Mouse (Mus musculus) kidney, embryonic 16.5 days (tissue): ENCODE results near the gene Gm14819. TPM values are rescaled to one million over a fixed set of nuclear protein-coding genes. Genes with fewer than 3 reads are reported as not detected.
"Not testable (repeated sequence)": the region's sequence is repeated elsewhere in the genome, so short reads cannot be mapped to it uniquely, and the experiment has no call there.

Experiments
- ATAC-seq: fragments of 200-750 bp; cut with Nextera tagmentation; 2 replicates; pipeline ENCODE4 v1.8.0; 2017; ENCODE audit warnings: moderate TSS enrichment; ENCODE audit not compliant: low FRiP score, low TSS enrichment
- H3K27ac ChIP-seq: fragments of 300-500 bp; sonication (generic); 2 replicates; pipeline ENCODE4 v1.5.1; 2014; ENCODE audit warnings: low read length
- H3K27me3 ChIP-seq: fragments of 300-500 bp; sonication (generic); 2 replicates; pipeline ENCODE4 v1.6.1; 2014; ENCODE audit warnings: low read length, control low read depth, mixed read lengths; ENCODE audit not compliant: insufficient read depth
- H3K36me3 ChIP-seq: fragments of 300-500 bp; sonication (generic); 2 replicates; pipeline ENCODE4 v1.6.1; 2014; ENCODE audit warnings: low read length, control low read depth, mixed read lengths; ENCODE audit not compliant: insufficient read depth
- H3K4me1 ChIP-seq: fragments of 300-500 bp; sonication (generic); 2 replicates; pipeline ENCODE4 v1.6.1; 2014; ENCODE audit warnings: low read length, control low read depth, mixed read lengths; ENCODE audit not compliant: insufficient read depth
- H3K4me2 ChIP-seq: fragments of 300-500 bp; sonication (generic); replicated peaks from 2 replicates; pipeline ENCODE4 v1.6.1; 2014; ENCODE audit warnings: low read depth, low read length
- H3K4me3 ChIP-seq: fragments of 300-500 bp; sonication (generic); 2 replicates; pipeline ENCODE4 v1.5.1; 2014; ENCODE audit warnings: mild to moderate bottlenecking, low read length
- H3K9ac ChIP-seq: fragments of 300-500 bp; sonication (generic); replicated peaks from 2 replicates; pipeline ENCODE4 v1.6.1; 2014; ENCODE audit warnings: low read length
- H3K9me3 ChIP-seq: fragments of 300-500 bp; sonication (generic); 2 replicates; pipeline ENCODE4 v1.6.1; 2016; ENCODE audit warnings: low read length, control low read depth
- WGBS: fragments of 180-500 bp; shearing (Covaris S2); extraction: QIAGEN DNeasy Blood & Tissue Kit; methylation state at CpG from one replicate; pipeline ENCODE4 v1.1.7; 2014; 5-methylcytosine and 5-hydroxymethylcytosine counted together
- polyA plus RNA-seq: library from polyadenylated mRNA; unstranded; fragments of >200 nt; fragmentation: Nextera tagmentation; extraction: Ambion mirVana; gene quantifications from 2 replicates; pipeline ENCODE4 v1.2.1, GENCODE M21; 2015

Gene Gm14819
- polyA plus RNA-seq: not detected in 2 replicates

GRCm38 (mm10) chrX:35403883-35404282 is at the start of gene Gm14819:
Gm14819 (plus strand) TSS chrX:35404183.
- not testable (repeated sequence) for H3K4me3 ChIP-seq, H3K9ac ChIP-seq, H3K9me3 ChIP-seq, ATAC-seq, H3K4me2 ChIP-seq, H3K36me3 ChIP-seq, H3K4me1 ChIP-seq, H3K27ac ChIP-seq, H3K27me3 ChIP-seq
- WGBS: no CpG with 5 or more reads among the region's 6 CpGs
